Mouse (Mus musculus): ENCODE measurements at regions not wholly inside any gene's neighbourhood (a gene's known extent, or its start where the extent isn't known, plus 50 kb on each side); places are given as distances from the start of the nearest gene placed in this dataset.

DNA sequence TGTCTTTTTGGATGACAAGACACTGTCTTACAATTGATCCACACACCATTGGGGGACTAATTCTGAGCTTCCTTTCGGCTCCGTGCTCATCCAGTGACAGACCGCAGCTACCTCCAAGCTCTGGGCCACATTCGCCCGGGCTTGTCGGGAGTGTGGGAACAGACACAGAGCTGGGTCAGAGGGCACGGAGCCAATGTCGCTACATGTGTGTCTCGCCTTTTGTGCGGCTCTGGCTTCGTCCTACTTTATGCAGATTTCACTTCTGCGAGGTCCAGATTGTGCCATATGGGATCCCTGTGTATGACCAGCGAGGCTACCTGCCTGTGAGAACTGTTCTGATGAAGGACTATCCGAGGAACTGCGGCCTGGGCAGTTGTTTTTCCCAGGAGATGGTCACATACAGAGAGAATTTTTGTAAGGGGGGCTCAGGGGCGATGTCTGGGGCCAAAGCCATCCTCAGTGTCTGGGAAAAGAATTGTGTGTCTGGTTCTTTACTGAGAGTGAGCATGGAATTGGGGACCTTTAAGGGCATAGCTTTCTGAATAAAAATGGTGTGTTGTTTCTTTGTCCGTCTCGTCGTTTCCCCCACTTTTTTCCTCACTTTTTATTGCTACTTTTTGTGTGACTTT, 182.6 kb downstream of the Tmem161b start:
- Histone ChIP-seq H3K4me1 (ENCODE audit: control insufficient read depth, insufficient read depth, low read length) (no peaks in the 10 kb centered on the region), H3K9ac (ENCODE audit: low read depth, low read length) (no peak overlapping the region), H3K79me2 (replicated peaks; ENCODE audit: control insufficient read depth, insufficient read depth, low read length) (no peaks in the 10 kb centered on the region), H3K27me3 (ENCODE audit: control insufficient read depth, insufficient read depth, low read length) (no peaks in the 10 kb centered on the region), H3K36me3 (ENCODE audit: control insufficient read depth, insufficient read depth, low read length) (no peaks in the 10 kb centered on the region), H3K4me3 (no peak overlapping the region), H3K27ac (no peak overlapping the region)
- intact Hi-C loops (cut with DNase I) = no loop called here
- no peak for DNase-seq
- whole genome bisulfite sequencing = 72% methylated on average over 19 of the region's 19 CpGs
- TF ChIP-seq EP300 (IDR thresholded peaks at IDR 0.05; ENCODE audit: insufficient read depth, low read depth, low read length) = no peak
- TF ChIP-seq POLR2A (IDR thresholded peaks at IDR 0.05; ENCODE audit: insufficient read depth, low read depth, low read length) = no peak
- no peak for TF ChIP-seq CTCF (IDR thresholded peaks at IDR 0.05)

DNA sequence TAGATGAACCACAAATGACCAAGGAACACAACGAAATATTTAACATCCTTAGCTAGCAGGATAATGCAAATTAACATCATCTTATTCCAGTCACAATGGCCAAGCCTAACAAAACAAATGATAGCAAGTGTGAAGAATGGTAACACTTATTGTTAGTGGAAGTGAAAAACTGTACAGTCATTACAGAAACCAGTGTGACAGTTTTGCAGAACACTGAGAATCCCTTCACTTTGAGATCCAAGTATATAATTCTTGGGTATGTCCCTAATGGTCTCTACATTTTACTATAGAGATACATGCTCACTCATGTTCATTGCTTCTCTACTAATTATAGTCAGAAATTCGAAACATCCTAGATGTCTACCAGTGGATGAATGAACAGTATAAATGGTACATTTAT, 212.3 kb downstream of the Tmem161b start:
- TF ChIP-seq POLR2A (IDR thresholded peaks at IDR 0.05; ENCODE audit: insufficient read depth, low read depth, low read length) (no peak), EP300 (IDR thresholded peaks at IDR 0.05; ENCODE audit: insufficient read depth, low read depth, low read length) (no peak), CTCF (IDR thresholded peaks at IDR 0.05) (no peak)
- Histone ChIP-seq H3K4me3 (no peak overlapping the region), H3K36me3 (ENCODE audit: control insufficient read depth, insufficient read depth, low read length) (no peaks in the 10 kb centered on the region), H3K27ac (no peak overlapping the region), H3K79me2 (replicated peaks; ENCODE audit: control insufficient read depth, insufficient read depth, low read length) (no peaks in the 10 kb centered on the region), H3K4me1 (ENCODE audit: control insufficient read depth, insufficient read depth, low read length) (no peaks in the 10 kb centered on the region), H3K27me3 (ENCODE audit: control insufficient read depth, insufficient read depth, low read length) (no peaks in the 10 kb centered on the region), H3K9ac (ENCODE audit: low read depth, low read length) (no peak overlapping the region)
- intact Hi-C loops (cut with DNase I) = no loop called here
- DNase-seq = no peak
- 45% methylated on average over 2 of the region's 2 CpGs for WGBS

GRCm38 (mm10) chr13:84437586-84438443, 215.7 kb downstream of the Tmem161b start:
- Histone ChIP-seq H3K4me1 (ENCODE audit: control insufficient read depth, insufficient read depth, low read length) (no peaks in the 10 kb centered on the region), H3K27me3 (ENCODE audit: control insufficient read depth, insufficient read depth, low read length) (no peaks in the 10 kb centered on the region), H3K36me3 (ENCODE audit: control insufficient read depth, insufficient read depth, low read length) (no peaks in the 10 kb centered on the region), H3K27ac (no peak overlapping the region), H3K79me2 (replicated peaks; ENCODE audit: control insufficient read depth, insufficient read depth, low read length) (no peaks in the 10 kb centered on the region), H3K4me3 (no peak overlapping the region), H3K9ac (ENCODE audit: low read depth, low read length) (no peak overlapping the region)
- no peak for TF ChIP-seq EP300 (IDR thresholded peaks at IDR 0.05; ENCODE audit: insufficient read depth, low read depth, low read length)
- TF ChIP-seq CTCF (IDR thresholded peaks at IDR 0.05) = no peak
- TF ChIP-seq POLR2A (IDR thresholded peaks at IDR 0.05; ENCODE audit: insufficient read depth, low read depth, low read length) = no peak
- intact Hi-C loops (cut with DNase I) = no loop called here
- DNase-seq = no peak
- WGBS = 66% methylated on average over 5 of the region's 5 CpGs

- intact Hi-C loops (cut with DNase I) = no loop called here
- no peak overlapping the region for H3K9ac ChIP-seq (ENCODE audit: low read depth, low read length)
- DNase-seq = no peak
- WGBS = 75% methylated on average over 2 of the region's 2 CpGs
- H3K79me2 ChIP-seq (replicated peaks; ENCODE audit: control insufficient read depth, insufficient read depth, low read length) = no peaks in the 10 kb centered on the region
- H3K27me3 ChIP-seq (ENCODE audit: control insufficient read depth, insufficient read depth, low read length) = no peaks in the 10 kb centered on the region
- no peaks in the 10 kb centered on the region for H3K36me3 ChIP-seq (ENCODE audit: control insufficient read depth, insufficient read depth, low read length)
- H3K27ac ChIP-seq = no peak overlapping the region
- no peak overlapping the region for H3K4me3 ChIP-seq
- TF ChIP-seq POLR2A (IDR thresholded peaks at IDR 0.05; ENCODE audit: insufficient read depth, low read depth, low read length) (no peak), EP300 (IDR thresholded peaks at IDR 0.05; ENCODE audit: insufficient read depth, low read depth, low read length) (no peak), CTCF (IDR thresholded peaks at IDR 0.05) (no peak)
- no peaks in the 10 kb centered on the region for H3K4me1 ChIP-seq (ENCODE audit: control insufficient read depth, insufficient read depth, low read length)
Observed at GRCm38 (mm10) chr13:84438444-84438766, 216.3 kb downstream of the Tmem161b start.

- TF ChIP-seq EP300 (IDR thresholded peaks at IDR 0.05; ENCODE audit: insufficient read depth, low read depth, low read length) (no peak), POLR2A (IDR thresholded peaks at IDR 0.05; ENCODE audit: insufficient read depth, low read depth, low read length) (no peak), CTCF (IDR thresholded peaks at IDR 0.05) (no peak)
- H3K4me1 ChIP-seq (ENCODE audit: control insufficient read depth, insufficient read depth, low read length) = no peaks in the 10 kb centered on the region
- 83% methylated on average over 2 of the region's 2 CpGs for WGBS
- no peaks in the 10 kb centered on the region for H3K27me3 ChIP-seq (ENCODE audit: control insufficient read depth, insufficient read depth, low read length)
- no peak overlapping the region for H3K9ac ChIP-seq (ENCODE audit: low read depth, low read length)
- no peaks in the 10 kb centered on the region for H3K79me2 ChIP-seq (replicated peaks; ENCODE audit: control insufficient read depth, insufficient read depth, low read length)
- intact Hi-C loops (cut with DNase I) = no loop called here
- no peaks in the 10 kb centered on the region for H3K36me3 ChIP-seq (ENCODE audit: control insufficient read depth, insufficient read depth, low read length)
- H3K27ac ChIP-seq = no peak overlapping the region
- no peak overlapping the region for H3K4me3 ChIP-seq
- DNase-seq = no peak
Observed at GRCm38 (mm10) chr13:84448514-84448913, 226.4 kb downstream of the Tmem161b start.

GRCm38 (mm10) chr13:84449001-84449551, 227.0 kb downstream of the Tmem161b start:
- whole genome bisulfite sequencing = 46% methylated on average over 6 of the region's 6 CpGs

More at GRCm38 (mm10) chr13:84449001-84449551, 227.0 kb downstream of the Tmem161b start:
- TF ChIP-seq EP300 (IDR thresholded peaks at IDR 0.05; ENCODE audit: insufficient read depth, low read depth, low read length) (no peak), CTCF (IDR thresholded peaks at IDR 0.05) (no peak), POLR2A (IDR thresholded peaks at IDR 0.05; ENCODE audit: insufficient read depth, low read depth, low read length) (no peak)
- Histone ChIP-seq H3K27me3 (ENCODE audit: control insufficient read depth, insufficient read depth, low read length) (no peaks in the 10 kb centered on the region), H3K36me3 (ENCODE audit: control insufficient read depth, insufficient read depth, low read length) (no peaks in the 10 kb centered on the region), H3K9ac (ENCODE audit: low read depth, low read length) (no peak overlapping the region), H3K79me2 (replicated peaks; ENCODE audit: control insufficient read depth, insufficient read depth, low read length) (no peaks in the 10 kb centered on the region), H3K4me3 (no peak overlapping the region), H3K4me1 (ENCODE audit: control insufficient read depth, insufficient read depth, low read length) (no peaks in the 10 kb centered on the region), H3K27ac (no peak overlapping the region)
- intact Hi-C loops (cut with DNase I) = no loop called here
- no peak for DNase-seq
